Mouse (Mus musculus) CD4-positive, CD25-positive, alpha-beta regulatory T cell, adult 2 months (primary cell): ENCODE measurements around the gene Fbxo42.
A peak's percentile ranks its signal among the peaks of the same experiment; 100 is the strongest.
"Not testable (repeated sequence)": the region's sequence is repeated elsewhere in the genome, so short reads cannot be mapped to it uniquely, and the experiment has no call there.

Experiments used
- DNase-seq: peaks from one replicate; pipeline ENCODE4 v3.0.0-alpha.2; 2012; ENCODE audit warnings: low read depth, low spot score

Gene Fbxo42

DNA sequence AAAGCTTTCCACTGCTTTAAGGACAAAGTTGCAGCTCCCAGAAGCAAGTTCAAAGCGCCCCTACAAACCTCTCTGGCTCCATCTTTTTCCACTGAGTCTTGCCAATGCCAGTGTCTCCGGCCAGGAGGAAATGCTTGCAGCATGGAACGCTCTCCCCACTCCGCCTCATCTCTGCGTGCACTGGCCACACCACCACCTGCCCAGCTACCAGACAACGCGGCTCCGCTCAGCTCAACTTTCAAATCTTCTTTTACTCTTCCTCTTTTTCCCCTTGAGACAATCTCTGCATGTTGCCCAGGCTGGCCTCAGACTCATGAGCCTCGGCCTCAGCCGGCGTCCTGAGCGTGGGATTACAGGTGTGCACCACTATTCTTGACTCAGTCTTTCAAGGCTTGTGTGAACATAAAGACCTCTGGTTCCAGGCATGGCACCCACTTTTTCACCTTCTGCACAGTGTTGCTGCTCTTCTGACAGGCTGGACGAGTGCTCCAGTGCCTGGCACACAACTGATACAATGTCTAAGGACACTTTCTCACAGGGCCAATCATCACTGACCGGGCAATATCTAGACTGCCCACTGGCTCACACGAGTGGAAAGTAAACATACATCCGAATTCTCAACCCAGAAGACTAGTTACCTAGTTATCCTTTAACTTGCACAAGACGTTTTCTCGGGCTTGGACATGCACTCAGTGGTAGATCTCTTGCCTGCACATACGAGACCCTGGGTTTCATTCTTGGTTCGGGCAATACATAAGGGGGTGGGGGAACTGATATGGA is 12.8 kb upstream of the Fbxo42 start:
- no peak for DNase-seq

DNA sequence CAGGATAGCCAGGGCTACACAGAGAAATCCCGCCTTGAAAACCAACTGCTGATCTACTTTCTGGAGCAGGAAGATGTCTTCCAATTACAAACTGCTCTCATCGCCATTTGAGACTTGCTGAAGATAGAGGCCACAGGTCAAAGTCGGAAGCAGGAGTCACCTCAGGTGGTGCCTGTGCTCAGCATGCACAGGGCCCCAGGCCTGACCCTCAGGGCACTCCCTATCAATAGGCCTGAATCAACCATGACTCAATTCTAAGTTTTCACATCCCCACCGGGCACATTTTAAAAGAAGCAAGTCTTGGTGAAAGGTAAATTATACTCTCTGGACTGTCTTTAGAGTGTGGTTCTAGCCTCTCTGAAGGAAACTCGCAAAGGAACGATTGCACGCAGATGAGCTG is 11.6 kb upstream of the Fbxo42 start:
- DNase-seq: no peak

DNA sequence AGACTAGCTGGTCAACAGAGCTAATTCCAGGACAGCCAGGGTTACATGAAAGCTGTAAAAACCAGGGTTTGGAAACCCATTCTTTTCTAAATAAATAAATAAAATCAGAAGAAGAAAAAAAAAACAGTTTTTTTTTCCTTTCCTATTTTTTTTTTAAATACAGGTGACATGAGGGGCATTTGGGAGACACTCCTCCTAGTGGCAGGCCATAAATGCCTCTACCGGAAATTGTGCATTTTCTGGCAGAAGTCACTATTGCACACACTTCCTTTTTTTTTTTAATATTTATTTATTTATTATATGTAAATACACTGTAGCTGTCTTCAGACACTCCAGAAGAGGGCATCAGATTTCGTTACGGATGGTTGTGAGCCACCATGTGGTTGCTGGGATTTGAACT is 10.0 kb upstream of the Fbxo42 start:
- DNase-seq: peak; percentile 25

DNA sequence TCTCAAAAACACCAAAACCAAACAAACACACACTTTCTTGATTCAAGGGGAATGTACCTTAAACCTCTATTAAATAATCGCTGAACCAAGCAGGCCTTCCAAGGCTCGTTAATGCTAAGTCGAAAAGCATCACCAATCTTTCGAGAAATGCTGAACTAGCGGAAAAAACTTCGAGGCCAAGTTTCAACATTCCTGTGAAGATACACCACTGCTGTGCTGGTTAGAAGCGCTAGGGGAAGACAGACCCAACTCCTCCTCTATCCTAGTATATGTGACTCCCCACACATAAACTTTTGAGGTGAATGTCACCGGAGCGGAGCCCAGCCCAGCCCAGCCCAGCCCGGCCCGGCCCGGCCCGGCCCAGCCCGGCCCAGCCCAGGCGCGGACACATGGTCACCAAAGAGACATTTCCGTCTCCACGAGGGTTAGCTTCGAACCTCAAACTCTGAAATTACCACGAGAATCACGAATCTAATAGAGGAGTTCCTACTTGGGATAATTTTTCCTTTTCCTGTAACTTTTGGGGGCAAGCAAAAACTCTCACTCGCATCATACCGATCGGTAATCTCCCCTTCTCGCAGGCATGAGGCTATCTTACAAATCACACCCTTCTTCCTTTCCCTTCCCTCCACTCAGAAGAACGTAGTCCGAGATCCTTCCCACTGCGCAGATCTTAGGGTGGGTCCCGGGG is 9.1 kb upstream of the Fbxo42 start:
- peak; percentile 69 for DNase-seq

DNA sequence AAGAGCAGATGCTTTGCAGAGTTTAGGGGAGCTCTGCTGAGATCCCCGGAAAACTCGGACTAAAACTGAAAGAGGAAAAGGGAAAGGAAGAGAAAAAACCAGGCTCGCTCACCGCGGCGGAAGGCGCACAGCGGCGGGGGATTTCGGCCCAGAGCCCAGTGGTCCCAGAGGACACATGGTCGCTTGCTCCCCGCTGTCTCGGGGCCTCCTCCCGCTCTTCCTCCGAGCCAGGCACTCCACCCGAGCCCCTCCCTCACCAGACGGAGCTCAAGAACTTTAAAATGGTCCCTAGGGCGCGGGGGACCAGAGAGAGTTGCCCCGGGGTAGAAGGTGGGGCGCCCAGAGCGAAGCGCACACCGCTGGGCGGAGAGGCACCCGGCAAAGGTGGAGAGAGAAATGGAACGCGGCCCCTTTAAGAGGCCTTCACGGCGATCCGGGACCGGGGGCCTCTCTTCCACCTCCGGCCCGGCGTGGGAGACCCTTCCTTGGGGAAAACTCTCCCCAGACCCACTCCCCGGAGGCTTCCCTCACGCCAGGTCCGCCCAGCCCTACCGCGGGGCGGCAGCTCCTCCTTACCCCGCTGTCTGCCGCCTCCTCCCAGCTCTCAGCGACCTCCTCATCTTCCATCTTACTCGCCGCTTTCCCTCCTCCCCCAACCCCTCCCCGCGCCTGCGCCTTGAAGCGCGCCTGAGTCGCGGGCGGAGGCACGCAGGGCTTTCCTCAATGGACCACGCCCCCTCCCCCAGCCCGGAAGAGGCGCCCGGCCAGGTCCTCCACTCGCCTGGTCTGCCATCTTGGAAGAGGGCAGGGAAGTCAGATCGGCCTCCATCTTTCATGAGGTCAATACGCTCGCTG is 8.4 kb upstream of the Fbxo42 start, which contains the start of gene Szrd1:
TSS of gene Szrd1 (minus strand) at position 660 of the 855 bp plus-strand sequence.
- DNase-seq: peak; percentile 100

DNA sequence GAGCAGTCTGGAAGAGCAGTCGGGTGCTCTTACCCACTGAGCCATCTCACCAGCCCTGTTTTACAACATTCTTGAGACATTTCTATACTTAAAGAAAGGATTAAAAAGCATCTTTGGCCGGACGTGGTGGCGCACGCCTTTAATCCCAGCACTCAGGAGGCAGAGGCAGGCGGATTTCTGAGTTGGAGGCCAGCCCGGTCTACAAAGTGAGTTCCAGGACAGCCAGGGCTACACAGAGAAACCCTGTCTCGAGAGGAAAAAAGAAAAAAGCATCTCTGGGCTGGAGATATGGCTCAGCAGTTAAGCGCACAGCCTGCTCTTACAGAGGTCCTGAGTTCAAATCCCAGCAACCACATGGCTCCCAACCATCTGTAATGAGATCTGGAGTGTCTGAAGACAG is 7.4 kb upstream of the Fbxo42 start:
- DNase-seq: not testable (repeated sequence)

DNA sequence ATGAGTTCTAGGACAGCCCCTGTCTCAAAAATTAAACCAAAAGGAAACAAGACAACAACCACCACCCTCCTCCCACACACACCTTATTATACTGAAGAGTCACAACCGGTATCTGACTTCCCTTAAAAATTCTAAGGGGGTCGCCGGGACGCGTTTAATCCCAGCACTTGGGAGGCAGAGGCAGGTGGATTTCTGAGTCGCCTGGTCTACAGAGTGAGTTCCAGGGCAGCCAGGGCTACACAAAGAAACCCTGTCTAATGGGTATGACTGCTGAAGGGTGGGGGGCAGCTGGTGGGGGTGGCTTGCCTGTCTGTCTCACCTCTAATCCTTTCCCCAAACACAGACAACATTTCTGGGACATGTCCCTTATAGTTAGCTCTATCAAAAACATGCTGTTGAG is 6.7 kb upstream of the Fbxo42 start:
- DNase-seq: no peak

DNA sequence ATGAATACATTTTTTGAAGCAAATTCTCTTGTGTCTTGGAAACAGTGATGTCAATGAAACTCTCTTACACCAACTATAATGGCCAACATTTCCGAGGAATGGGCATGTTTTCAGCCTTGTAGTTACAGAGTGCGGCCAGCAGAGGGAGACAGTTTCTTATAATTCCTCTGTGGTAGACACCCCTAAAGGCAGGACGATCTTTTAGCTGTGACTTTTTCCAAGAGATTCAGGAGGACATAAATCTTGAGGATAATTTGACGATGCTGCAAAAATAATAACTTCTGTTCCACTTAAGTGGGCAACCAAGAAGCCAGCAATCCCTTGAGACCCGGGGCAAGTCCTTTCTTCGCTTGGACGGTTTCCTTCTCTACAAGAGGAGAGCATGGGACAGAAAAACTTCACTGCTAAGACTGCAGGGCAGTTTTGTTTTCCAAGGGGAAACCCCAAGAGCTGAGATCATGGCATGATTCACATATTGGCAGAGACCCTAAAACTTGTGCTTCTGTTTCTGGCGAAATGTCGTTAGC is 5.4 kb upstream of the Fbxo42 start:
- peak; percentile 87 for DNase-seq

DNA sequence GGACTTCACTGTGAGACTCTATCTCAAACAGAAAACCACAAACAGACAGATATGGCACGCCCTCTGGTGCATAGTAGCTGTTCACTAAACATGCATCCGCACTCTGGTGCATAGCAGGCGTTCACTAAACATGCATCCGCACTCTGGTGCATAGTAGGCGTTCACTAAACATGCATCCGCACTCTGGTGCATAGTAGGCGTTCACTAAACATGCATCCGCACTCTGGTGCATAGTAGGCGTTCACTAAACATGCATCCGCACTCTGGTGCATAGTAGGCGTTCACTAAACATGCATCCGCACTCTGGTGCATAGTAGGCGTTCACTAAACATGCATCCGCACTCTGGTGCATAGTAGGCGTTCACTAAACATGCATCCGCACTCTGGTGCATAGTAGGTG is 2.6 kb upstream of the Fbxo42 start:
- DNase-seq: not testable (repeated sequence)

DNA sequence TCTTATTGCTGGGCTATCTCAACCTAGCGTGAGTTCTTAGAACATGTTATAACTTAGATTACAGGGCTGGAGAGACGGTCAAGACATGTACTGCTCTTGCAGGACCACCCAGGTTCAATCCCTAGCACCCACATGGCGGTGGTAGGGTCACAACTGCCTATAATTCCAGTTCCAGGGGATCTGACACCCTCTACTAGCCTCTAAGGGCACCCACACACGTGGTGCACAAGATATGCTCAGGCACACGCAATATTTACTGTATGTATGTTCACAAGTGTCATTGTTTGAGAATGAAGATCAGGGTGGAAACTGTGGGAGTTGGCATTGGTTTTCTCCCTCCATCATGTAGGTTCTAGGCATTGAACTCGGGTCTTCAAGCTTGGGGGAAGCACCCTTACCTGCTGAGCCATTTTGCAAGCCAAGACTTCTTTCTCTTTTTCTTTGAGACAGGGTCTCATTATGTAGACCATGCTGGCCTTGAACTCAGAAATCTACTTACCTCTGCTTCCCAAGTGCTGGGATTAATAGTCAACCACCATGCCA is 1.2 kb upstream of the Fbxo42 start:
- no peak for DNase-seq

DNA sequence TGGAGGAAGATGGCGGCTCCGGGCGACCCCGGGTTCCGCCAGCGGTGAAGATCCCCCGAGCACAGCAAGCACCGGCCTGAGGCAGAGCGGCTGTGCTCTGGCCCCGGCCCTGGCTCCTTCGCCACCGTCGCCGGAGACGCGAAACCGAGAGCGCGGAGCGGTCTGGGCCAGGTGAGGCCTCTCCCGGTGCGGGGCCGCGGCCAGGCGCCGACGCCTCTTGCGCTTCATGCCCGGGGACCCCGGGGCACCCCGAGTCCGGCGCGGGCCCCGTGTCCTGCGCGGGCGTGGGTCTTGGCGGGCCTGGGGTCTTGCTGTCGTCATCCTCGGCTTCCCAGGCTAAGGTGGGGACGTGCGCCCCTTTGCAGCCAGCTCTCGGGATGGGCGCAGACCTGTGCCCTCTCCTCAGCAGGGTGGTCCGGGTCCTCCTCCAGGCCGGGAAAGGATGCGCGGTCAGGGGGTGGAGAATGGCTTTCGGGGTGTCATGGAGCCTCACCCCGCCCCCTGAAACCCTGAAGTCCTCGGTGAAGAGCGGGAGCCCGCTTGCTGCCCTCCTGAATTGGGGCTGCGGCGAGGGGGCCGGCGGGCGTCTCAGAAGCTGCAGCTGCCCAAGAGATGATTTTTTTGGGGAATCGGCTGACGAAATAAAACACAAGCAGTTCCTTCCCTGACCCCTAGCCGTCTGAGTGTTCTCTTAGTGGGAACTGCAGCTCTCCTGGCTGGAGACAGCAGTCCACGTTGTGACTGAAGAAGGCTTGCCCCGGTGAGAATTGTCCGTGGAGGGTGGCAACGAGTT is 492 bp downstream of the Fbxo42 start:
- peak; percentile 64 for DNase-seq

DNA sequence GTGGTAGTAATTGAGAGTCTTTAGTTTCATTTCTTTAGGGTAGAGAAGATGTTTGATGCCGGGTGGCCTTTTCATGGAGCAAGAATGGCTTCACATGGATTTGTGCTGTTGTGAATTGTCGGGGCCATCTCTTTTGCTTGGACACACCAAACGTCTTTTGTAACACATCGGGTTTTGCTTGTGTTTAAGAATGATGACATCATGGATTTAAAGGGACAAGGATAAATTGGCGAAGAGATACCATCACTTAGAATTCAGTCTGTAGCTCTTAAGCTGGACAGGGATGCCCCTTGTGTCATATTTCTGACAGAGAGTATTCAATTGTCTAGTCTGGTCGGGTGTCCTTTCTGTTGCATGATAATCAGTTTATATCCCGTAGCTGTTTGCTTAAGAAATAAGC is 1.4 kb downstream of the Fbxo42 start:
- DNase-seq: no peak

DNA sequence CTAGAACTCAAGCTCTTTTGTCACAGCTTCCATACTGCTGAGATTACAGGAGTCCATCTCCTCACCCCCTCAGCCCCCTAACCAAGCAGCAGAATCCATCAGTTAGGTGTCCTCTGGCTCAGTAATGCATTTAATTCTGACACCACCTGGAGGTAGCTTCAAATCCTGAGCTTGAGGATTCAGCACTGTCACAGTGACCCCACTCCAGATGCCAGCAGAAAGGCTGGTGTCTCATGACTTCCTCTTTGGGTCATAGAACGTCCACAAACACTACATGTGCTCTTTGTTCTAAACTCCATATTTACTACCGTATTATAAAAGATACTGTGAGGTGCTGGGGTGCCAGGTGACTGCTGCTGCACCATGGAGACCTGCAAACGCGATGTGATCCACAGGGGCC is 9.8 kb downstream of the Fbxo42 start:
- DNase-seq: no peak

DNA sequence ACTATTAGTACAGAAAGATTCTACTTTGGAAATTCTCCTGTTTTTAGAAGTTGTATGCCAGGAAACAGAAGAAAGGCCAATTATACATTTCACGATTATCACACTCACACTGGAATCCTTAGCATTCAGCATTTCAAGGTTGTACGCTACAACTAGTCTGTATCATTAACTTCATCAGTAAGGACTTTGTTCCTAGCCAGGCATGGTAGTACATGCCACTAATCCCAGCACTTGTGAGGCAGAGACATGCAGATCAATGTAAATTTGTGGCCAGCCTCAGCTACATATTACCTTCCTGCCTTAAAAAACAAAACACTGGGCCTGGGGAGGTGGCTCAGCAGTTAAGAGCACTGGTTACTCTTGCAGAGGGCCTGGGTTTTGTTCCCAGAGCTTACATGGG is 10.9 kb downstream of the Fbxo42 start:
- DNase-seq: no peak

DNA sequence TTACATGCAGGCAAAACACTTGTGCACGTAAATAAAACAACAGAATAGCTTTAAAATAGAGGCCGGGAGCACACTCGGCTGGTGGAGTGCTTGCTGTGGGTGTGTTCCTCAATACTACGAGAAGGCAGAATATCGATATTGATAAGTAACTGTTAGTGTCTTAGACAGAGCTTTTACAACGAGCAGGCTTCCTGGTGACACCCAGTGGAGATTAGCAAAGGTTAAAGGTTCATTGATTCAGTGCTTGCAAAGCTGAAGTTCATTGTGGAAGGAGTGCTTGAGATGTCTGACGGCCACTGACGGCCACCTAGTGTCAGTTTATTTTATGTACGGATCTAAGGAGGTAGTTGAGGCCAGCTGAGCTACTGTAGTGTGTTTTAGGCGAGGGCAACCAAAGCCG is 11.4 kb downstream of the Fbxo42 start:
- no peak for DNase-seq

DNA sequence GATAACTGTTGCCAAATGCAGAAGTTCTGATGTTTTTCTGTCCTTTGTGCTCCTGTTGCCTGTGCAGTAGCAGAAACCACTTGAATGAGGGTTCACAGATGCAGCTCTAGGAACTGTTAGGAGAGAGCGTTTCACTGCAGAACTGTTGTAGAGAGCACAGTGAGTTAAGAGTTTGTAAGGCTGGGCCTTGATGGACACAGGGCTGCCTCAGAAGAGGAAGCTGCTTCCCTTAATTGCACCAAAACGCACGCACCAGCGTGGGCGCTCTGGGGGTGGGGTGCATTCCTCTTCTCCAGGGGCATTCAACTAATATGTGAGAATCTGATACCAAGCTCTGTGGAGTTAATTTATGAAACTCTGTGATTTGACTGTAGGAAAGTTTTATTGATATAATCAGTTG is 12.0 kb downstream of the Fbxo42 start:
- DNase-seq: no peak

DNA sequence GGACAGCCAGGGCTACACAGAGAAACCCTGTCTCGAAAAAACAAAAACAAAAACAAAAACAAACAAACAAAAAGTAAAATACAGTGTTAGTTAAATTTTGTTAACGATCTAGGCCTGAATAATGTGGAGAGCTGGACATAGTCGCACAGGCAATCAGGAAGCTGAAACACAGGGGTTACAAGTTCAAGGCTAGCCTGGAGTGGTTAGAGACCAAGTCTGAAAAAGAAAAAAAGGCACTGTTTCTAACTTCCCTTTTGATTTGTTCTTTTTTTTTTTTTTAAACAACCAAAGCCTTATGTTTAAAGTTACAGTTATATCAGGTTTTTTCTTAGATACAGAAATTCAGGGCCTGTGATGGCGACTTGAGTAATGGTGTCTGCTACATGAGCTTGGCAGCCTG is 12.5 kb downstream of the Fbxo42 start:
- DNase-seq: no peak

DNA sequence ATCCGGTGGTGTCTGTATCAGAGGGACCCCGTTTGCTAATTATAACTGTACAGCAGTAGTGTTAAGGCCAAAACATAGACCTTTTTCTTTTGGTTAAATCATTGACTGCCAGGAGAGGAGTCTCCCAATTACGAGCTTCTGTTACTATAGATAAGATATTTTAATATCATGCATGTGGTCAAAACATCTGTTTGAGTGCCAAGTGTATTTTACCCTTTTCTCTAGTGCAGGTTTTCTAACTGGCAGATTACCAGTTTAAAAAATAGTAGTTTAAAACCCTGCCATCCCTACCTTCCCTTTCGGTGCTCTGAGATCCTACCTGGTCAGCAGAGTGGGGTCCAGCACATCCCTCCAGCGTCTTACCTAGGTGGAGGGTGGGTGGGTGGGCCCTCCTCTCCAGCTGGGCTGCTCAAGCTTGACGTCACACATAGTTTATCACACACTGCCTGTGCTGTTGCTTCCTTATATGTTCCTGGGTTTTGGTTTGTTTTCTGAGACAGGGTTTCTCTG is 14.0 kb downstream of the Fbxo42 start:
- no peak for DNase-seq

DNA sequence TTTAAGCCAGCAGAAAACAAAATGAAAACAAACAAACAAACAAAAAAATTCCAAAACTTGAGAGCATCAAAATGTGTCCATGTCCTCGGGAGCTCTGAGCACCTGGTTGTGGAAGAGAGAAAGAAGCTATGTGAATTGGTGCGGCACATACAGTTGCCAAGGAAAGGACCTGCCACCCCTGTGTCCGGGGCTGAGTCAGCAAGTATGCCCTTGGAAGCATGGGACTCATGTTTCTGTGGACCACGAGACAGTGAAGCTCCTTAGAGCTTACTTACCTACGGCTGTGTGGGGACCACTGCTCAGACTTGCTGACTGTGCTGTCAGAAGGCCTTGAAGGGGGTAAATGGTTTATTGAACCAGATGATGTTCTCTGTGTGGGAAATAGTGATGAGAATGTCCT is 16.0 kb downstream of the Fbxo42 start:
- DNase-seq: no peak

DNA sequence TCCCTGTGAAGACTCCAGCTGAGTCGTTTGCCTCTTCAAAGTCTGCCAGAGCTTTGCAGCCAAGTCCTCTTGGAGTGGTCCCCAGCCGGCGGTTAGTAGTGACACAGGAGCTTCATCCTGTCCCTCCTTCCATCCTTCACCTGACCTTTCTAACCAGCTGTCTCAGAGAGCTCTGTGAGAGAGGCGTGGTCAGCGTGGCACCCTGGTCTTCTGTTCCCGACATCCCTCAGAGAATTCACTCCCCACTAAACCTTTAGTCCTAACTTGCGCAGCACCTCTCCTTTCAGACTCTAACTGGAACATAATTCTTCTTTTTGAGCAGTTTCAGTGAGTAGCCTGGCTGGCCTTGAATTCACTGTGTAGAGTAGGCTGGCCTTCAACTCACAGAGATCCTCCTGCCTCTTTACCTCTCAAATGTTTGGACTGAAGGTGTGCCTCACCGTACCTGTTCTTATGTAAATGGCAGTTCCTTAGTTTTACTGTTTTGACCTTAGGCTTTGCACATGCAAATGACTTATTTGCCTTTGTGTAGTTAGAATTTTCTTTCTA is 18.1 kb downstream of the Fbxo42 start:
- no peak for DNase-seq
